Mouse (Mus musculus): ENCODE data around the gene Rab42.
"Not testable (repeated sequence)": the region's sequence is repeated elsewhere in the genome, so short reads cannot be mapped to it uniquely, and the experiment has no call there.

Rab42 gene

GRCm38 (mm10) chr4:132311801-132312200 lies 8.6 kb upstream of the Rab42 start:
- peak; percentile 47 for DNase-seq (ENCODE audit: low read depth)

- DNase-seq (ENCODE audit: low read depth) = peak; percentile 47
Observed at GRCm38 (mm10) chr4:132311209-132311608, 8.0 kb upstream of the Rab42 start.

GRCm38 (mm10) chr4:132309849-132310472 lies 6.8 kb upstream of the Rab42 start:
- DNase-seq (ENCODE audit: low read depth) = peak; percentile 85

GRCm38 (mm10) chr4:132309140-132309848 lies 6.1 kb upstream of the Rab42 start:
- DNase-seq (ENCODE audit: low read depth) = peak; percentile 93

GRCm38 (mm10) chr4:132308437-132309139 lies 5.4 kb upstream of the Rab42 start:
- DNase-seq (ENCODE audit: low read depth) = peak; percentile 96

- DNase-seq (ENCODE audit: low read depth) = peak; percentile 65
Observed at GRCm38 (mm10) chr4:132306004-132306403, 2.8 kb upstream of the Rab42 start.

GRCm38 (mm10) chr4:132305276-132305675 lies 2.1 kb upstream of the Rab42 start:
- DNase-seq (ENCODE audit: low read depth) = peak; percentile 69

- DNase-seq (ENCODE audit: low read depth) = not testable (repeated sequence)
Observed at GRCm38 (mm10) chr4:132303484-132303883, 299 bp upstream of the Rab42 start.

- no peak for DNase-seq (ENCODE audit: low read depth)
Observed at GRCm38 (mm10) chr4:132301965-132302938, 933 bp downstream of the Rab42 start.

GRCm38 (mm10) chr4:132301486-132301885 lies 1.7 kb downstream of the Rab42 start:
- DNase-seq (ENCODE audit: low read depth) = no peak

- DNase-seq (ENCODE audit: low read depth) = no peak
Observed at GRCm38 (mm10) chr4:132299849-132300248, 3.3 kb downstream of the Rab42 start.

- peak; percentile 52 for DNase-seq (ENCODE audit: low read depth)
Observed at GRCm38 (mm10) chr4:132295696-132296390, 7.3 kb downstream of the Rab42 start.

GRCm38 (mm10) chr4:132293682-132294240 lies 9.4 kb downstream of the Rab42 start:
- no peak for DNase-seq (ENCODE audit: low read depth)

GRCm38 (mm10) chr4:132292988-132293387 lies 10.2 kb downstream of the Rab42 start:
- DNase-seq (ENCODE audit: low read depth) = peak; percentile 42

- DNase-seq (ENCODE audit: low read depth) = no peak
Observed at GRCm38 (mm10) chr4:132291624-132292335, 11.4 kb downstream of the Rab42 start.

- DNase-seq (ENCODE audit: low read depth) = no peak
Observed at GRCm38 (mm10) chr4:132291056-132291455, 12.1 kb downstream of the Rab42 start.

- not testable (repeated sequence) for DNase-seq (ENCODE audit: low read depth)
Observed at GRCm38 (mm10) chr4:132288840-132289239, 14.3 kb downstream of the Rab42 start.

- DNase-seq (ENCODE audit: low read depth) = no peak
Observed at GRCm38 (mm10) chr4:132275949-132276348, 27.2 kb downstream of the Rab42 start.

- peak; percentile 95 for DNase-seq (ENCODE audit: low read depth)
Observed at GRCm38 (mm10) chr4:132274156-132274862, 28.9 kb downstream of the Rab42 start, which contains the start of gene Taf12. TSS of gene Taf12 (plus strand) at chr4:132274375.

Measured in 416B (cell line).